Mouse (Mus musculus) sigmoid colon, adult 10 weeks (tissue): Measurements from ENCODE around the gene Gm45844. TPM values are rescaled to one million over a fixed set of nuclear protein-coding genes. Genes with fewer than 3 reads are reported as not detected.

Experiments
- polyA plus RNA-seq: library from polyadenylated mRNA; stranded (reverse); fragments of 350-450 nt; fragmentation: Illumina TruSeq; extraction: RNeasy Lipid Tissue Mini Kit (QIAGEN cat#74804); gene quantifications from one replicate; pipeline ENCODE4 v1.2.3, GENCODE M21; 2014; ENCODE audit warnings: low read depth, low replicate concordance

Gene Gm45844
- polyA plus RNA-seq: 11.6 TPM

GRCm38 (mm10) chr7:7277966-7278567 is at the start of gene Gm45844:
Gm45844 (minus strand) TSS chr7:7278289.

GRCm38 (mm10) chr7:7247228-7247627 is 30.9 kb downstream of the Gm45844 start, which contains the start of gene Vmn2r29:
Vmn2r29 (minus strand) TSS chr7:7247328.

GRCm38 (mm10) chr7:7209313-7210151 is 68.6 kb downstream of the Gm45844 start, which contains the start of gene Zfp772:
Zfp772 (minus strand) TSS chr7:7209998.

GRCm38 (mm10) chr7:7171227-7172147 is 106.6 kb downstream of the Gm45844 start, which contains the start of gene Zfp418:
Zfp418 (plus strand) TSS chr7:7171330.

Other genes with a start within 250 kb of the Gm45844 start
- 9.6 TPM for gene Zfp954, start 156.8 kb downstream of the Gm45844 start, polyA plus RNA-seq
- gene Zfp773, start 141.5 kb downstream of the Gm45844 start, polyA plus RNA-seq: 2.7 TPM
- gene Zfp418, start 107.0 kb downstream of the Gm45844 start, polyA plus RNA-seq: 6.9 TPM
- gene Zfp772, start 68.3 kb downstream of the Gm45844 start, polyA plus RNA-seq: 11.0 TPM
- gene Vmn2r29, start 31.0 kb downstream of the Gm45844 start, polyA plus RNA-seq: 11.0 TPM
- 124 TPM for gene Clcn4, start 22.6 kb upstream of the Gm45844 start, polyA plus RNA-seq
- not detected for gene Vmn2r30, start 59.3 kb upstream of the Gm45844 start, polyA plus RNA-seq
- not detected for gene Gm45783, start 96.3 kb upstream of the Gm45844 start, polyA plus RNA-seq
- gene Vmn2r31, start 121.4 kb upstream of the Gm45844 start, polyA plus RNA-seq: not detected
- gene Vmn2r32, start 201.7 kb upstream of the Gm45844 start, polyA plus RNA-seq: not detected